Mouse (Mus musculus) heart, embryonic 10.5 days (tissue): ENCODE data around the gene Nos3. TPM values are rescaled to one million over a fixed set of nuclear protein-coding genes. Genes with fewer than 3 reads are reported as not detected.
A peak's percentile ranks its signal among the peaks of the same experiment; 100 is the strongest.

Experiments used
- DNase-seq: peaks from one replicate; pipeline ENCODE4 v3.0.0-alpha.2; 2017; ENCODE audit warnings: low spot score
- H3K27ac ChIP-seq: fragments of 300-500 bp; sonication (generic); 2 replicates; pipeline ENCODE4 v1.5.1; 2016; ENCODE audit warnings: mild to moderate bottlenecking
- H3K27me3 ChIP-seq: fragments of 300-500 bp; sonication (generic); 2 replicates; pipeline ENCODE4 v1.6.1; 2016; ENCODE audit warnings: mild to moderate bottlenecking; ENCODE audit not compliant: poor library complexity, insufficient read depth, severe bottlenecking
- H3K36me3 ChIP-seq: fragments of 300-500 bp; sonication (generic); 2 replicates; pipeline ENCODE4 v1.6.1; 2016; ENCODE audit warnings: mild to moderate bottlenecking, moderate library complexity
- H3K4me1 ChIP-seq: fragments of 300-500 bp; sonication (generic); 2 replicates; pipeline ENCODE4 v1.6.1; 2016; ENCODE audit warnings: mild to moderate bottlenecking
- H3K4me3 ChIP-seq: fragments of 300-500 bp; sonication (generic); 2 replicates; pipeline ENCODE4 v1.5.1; 2016; ENCODE audit warnings: mild to moderate bottlenecking, moderate library complexity
- H3K9me3 ChIP-seq: fragments of 300-500 bp; sonication (generic); 2 replicates; pipeline ENCODE4 v1.6.1; 2016; ENCODE audit warnings: mild to moderate bottlenecking, moderate library complexity
- WGBS: fragments of 180-500 bp; shearing (Covaris S2); methylation state at CpG from one replicate; pipeline ENCODE4 v1.1.7; 2016; 5-methylcytosine and 5-hydroxymethylcytosine counted together
- polyA plus RNA-seq: library from polyadenylated mRNA; unstranded; fragments of >200 nt; fragmentation: Nextera tagmentation; extraction: Ambion mirVana; gene quantifications from 2 replicates; pipeline ENCODE4 v1.2.1, GENCODE M21; 2016

Nos3 gene
- polyA plus RNA-seq, 1 experiment from 2014 or later: 23.2 TPM

DNA sequence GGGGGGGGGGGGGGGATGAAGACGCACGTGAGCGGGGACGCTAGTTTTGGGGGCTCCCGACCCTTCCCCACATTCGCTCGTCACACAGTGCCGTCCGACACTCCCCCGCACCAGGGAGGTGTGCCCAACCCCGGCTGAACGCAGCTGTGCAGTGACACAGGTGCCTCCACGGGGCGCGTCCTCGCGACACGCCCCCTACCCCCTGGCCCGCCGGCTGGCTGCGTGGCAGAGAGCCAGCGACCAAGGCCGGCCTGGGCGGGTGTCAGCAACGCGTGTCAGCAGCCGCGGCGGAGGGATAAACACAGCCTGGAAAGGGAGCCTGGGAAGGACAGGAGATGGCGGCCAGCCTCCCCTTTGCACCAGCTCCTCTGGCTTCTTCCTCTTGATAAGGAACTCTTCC, 16.1 kb upstream of the Nos3 start:
- 0% methylated on average over 30 of the region's 30 CpGs for WGBS
- peak overlapping the region; percentile 88 for H3K4me3 ChIP-seq
- H3K36me3 ChIP-seq: peaks cover 36% of the 10 kb centered on the region
- DNase-seq: no peak
- peaks cover 90% of the 10 kb centered on the region for H3K4me1 ChIP-seq
- H3K27me3 ChIP-seq: peaks cover 30% of the 10 kb centered on the region
- no peaks in the 10 kb centered on the region for H3K9me3 ChIP-seq
- H3K27ac ChIP-seq: peak overlapping the region; percentile 99

DNA sequence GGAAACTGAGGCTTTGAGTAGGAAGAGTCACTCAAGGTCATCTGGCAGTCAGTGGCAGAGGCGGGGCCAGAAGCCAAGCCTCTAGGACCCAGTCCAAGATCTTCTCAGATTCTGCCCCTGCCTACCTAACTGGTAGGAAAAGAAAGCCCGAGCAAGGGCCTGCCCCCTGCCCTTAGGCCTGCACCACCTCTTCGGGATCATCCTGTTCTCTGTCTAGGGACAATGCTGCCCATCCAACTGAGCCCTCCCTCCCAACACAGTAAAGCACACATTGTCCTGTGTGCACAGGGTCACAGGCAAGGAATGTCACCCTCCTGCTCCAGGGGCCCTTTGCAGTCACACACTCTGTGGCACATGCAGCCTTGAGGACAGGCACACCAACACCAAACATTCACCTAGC, 14.5 kb upstream of the Nos3 start:
- WGBS: 33% methylated on average over 3 of the region's 3 CpGs
- peaks cover 30% of the 10 kb centered on the region for H3K36me3 ChIP-seq
- no peaks in the 10 kb centered on the region for H3K9me3 ChIP-seq
- peaks cover 89% of the 10 kb centered on the region for H3K4me1 ChIP-seq
- no peak for DNase-seq
- peaks cover 35% of the 10 kb centered on the region for H3K27me3 ChIP-seq
- peak overlapping the region; percentile 88 for H3K4me3 ChIP-seq
- H3K27ac ChIP-seq: peak overlapping the region; percentile 99

DNA sequence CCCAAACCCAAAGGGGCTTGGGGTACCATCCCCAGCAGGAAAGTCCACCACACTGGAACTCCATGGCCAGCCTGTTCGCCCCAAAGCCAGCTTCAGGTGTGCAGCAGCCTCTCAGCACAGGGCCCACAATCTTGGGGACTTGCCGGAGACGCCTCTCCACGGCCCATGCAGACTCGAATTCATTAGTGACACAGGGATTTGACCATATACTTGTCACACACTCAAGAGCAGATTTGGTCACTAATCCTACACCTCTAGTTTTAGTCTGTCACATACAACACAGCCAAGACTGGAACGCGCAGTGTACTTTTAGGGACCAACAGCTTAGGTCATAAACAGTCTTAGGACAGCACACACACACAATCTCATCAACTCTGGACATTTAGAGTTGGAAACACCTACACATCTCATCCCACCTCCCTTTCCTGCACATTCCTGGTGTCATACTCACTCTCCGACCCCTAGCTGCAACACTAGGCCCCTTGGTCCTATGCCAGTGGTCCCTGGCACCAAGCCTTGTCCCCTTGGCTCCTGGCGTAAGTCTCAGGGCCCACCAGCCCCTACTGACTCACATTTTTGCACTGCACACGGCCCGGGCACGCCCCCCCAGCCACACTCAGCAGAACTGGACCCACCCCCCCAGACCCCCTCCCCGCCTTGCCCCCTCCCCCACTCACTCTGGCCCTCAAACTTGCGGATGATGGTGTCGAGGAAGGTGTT, 13.9 kb upstream of the Nos3 start:
- no peak for DNase-seq
- H3K4me1 ChIP-seq: peaks cover 83% of the 10 kb centered on the region
- H3K27ac ChIP-seq: peak overlapping the region; percentile 99
- peak overlapping the region; percentile 88 for H3K4me3 ChIP-seq
- WGBS: 23% methylated on average over 15 of the region's 15 CpGs
- peaks cover 24% of the 10 kb centered on the region for H3K36me3 ChIP-seq
- H3K9me3 ChIP-seq: no peaks in the 10 kb centered on the region
- peaks cover 35% of the 10 kb centered on the region for H3K27me3 ChIP-seq

DNA sequence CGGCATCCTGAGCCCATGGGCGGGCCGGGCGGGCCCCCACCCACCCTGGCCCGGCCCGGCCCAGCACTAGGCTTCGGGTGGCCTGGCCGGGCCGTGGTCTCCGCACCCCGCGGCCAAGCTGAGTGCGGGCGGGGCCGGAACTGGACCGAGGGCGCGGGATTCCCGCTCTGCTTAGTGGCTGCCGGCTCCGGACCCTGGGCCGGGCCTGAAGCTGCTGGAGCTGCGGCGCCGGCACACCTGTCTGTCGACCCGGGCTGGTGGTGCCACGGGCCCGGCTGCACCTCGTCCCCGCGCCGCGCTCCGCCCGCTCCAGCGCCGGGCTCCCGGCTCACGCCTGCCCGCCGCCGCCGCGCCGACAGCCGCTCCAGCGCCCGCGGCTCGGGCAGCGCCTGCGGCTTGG, 13.3 kb upstream of the Nos3 start, which contains the start of gene Kcnh2:
TSS of gene Kcnh2 (minus strand) at position 327 of the 400 bp plus-strand sequence.
- Histone ChIP-seq H3K4me1 (peaks cover 77% of the 10 kb centered on the region), H3K27me3 (peaks cover 35% of the 10 kb centered on the region), H3K9me3 (no peaks in the 10 kb centered on the region), H3K4me3 (peak within 1 kb of the TSS; percentile 88), H3K27ac (peak within 1 kb of the TSS; percentile 99), H3K36me3 (peaks cover 18% of the 10 kb centered on the region)
- WGBS: 1% methylated on average over 52 of the region's 53 CpGs
- DNase-seq: no peak

DNA sequence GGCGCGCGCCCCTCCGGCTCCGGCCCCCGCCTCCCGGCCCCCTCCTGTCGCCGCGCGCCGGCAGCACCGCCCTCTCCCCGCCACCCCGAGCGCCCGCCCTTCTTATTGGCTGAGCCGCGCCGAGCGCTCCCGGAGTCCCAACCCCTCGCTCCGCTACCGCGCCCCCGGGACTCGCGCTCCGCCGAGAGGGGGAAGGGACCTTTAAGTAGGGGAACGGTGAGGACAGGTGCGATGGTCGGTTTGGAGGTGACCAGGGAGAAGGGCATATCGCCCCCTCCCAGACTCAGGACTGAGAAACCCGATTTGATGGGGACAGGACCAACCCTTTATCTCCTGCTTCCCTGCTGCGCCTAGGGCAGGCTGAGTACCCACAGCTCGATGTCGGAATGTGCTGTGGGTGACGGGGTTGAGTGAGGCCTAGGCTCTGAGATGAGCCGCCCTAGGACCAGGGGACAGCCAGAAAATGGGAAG, 12.9 kb upstream of the Nos3 start:
- Histone ChIP-seq H3K27me3 (peaks cover 35% of the 10 kb centered on the region), H3K4me3 (peak overlapping the region; percentile 88), H3K4me1 (peaks cover 75% of the 10 kb centered on the region), H3K27ac (peak overlapping the region; percentile 99), H3K36me3 (peaks cover 13% of the 10 kb centered on the region), H3K9me3 (no peaks in the 10 kb centered on the region)
- 4% methylated on average over 31 of the region's 41 CpGs for WGBS
- DNase-seq: peak; percentile 94

DNA sequence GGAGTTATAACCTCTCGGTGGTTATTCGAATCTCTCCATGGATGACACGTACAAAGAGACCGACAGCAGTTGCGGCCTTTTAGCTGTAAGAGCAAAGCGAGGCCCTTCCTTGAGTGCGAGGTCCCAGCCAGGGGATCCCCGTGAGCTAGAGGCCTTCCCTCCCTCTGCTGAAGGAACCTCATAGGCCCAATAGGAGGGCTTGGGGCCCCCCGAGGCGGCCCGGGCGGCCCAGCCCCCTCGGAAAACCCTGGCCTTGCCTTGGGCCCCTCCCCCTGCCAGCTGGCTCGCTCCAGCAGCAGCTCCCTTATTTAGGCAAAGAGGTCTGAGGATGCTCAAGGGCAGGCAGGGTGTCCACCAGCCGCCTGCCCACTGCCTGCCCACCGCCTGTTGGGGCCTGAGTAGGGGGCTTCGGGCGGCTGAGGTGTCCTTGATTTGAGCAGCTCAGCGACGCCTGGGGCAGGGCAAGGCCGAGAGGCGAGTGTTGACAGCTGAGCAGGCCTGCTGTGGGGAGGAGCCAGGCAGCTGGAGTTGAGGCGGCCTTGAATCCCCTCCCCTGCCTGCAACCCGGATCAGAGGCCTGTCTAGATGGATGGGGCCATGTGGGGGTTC, 12.3 kb upstream of the Nos3 start:
- Histone ChIP-seq H3K4me3 (peak overlapping the region; percentile 88), H3K9me3 (no peaks in the 10 kb centered on the region), H3K36me3 (peaks cover 9% of the 10 kb centered on the region; the same call in 1 of the 2 replicates), H3K4me1 (peaks cover 73% of the 10 kb centered on the region), H3K27me3 (peaks cover 35% of the 10 kb centered on the region), H3K27ac (peak overlapping the region; percentile 99)
- WGBS: under 1% methylated on average over 24 of the region's 24 CpGs
- DNase-seq: peak; percentile 98

DNA sequence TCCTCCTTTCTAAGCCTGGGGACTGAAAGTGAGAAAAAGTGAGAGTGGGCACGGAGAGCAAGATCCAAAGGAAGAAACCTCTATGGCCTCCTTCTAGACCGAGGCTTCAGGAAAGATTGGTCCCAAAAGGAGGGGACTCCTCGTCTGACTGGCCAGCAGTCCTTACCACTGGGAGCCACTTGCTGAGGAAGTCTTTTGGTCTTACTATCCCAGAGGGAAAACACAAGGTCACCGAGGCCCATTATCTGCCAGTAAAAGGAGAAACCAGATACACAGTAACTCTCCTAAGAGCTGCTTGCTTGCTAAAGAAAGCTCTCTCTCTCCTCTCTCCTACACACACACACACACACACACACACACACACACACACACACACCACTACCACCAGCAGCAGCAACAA, 11.3 kb upstream of the Nos3 start:
- Histone ChIP-seq H3K27me3 (peaks cover 35% of the 10 kb centered on the region), H3K4me1 (peaks cover 63% of the 10 kb centered on the region), H3K27ac (peak overlapping the region; percentile 99), H3K36me3 (no peaks in the 10 kb centered on the region), H3K9me3 (no peaks in the 10 kb centered on the region), H3K4me3 (peak overlapping the region; percentile 88)
- DNase-seq: no peak
- WGBS: 15% methylated on average over 4 of the region's 4 CpGs

DNA sequence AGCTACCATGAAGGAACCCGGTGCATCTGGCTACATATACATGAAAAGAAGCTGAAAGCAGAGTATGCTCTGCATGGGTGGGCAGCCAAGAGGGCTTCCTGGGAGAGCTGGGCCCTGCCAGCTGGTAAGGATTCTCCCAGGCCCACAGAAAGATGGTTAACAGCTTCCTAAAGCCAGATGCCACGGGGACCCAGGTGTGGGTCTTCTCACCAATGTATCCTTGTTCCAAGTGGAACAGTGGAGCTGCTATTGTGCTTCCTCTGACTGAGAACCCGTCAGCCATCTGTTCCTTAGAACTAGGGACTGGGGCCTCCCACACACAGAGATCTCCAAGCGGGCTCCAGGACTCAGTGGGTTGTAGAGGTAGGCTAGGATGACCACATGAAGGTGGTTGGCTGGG, 7.8 kb upstream of the Nos3 start:
- no peak for DNase-seq
- no peaks in the 10 kb centered on the region for H3K36me3 ChIP-seq
- 53% methylated on average over 4 of the region's 4 CpGs for WGBS
- peaks cover 15% of the 10 kb centered on the region for H3K27me3 ChIP-seq
- H3K4me3 ChIP-seq: no peak overlapping the region
- no peaks in the 10 kb centered on the region for H3K9me3 ChIP-seq
- H3K4me1 ChIP-seq: peaks cover 39% of the 10 kb centered on the region
- no peak overlapping the region for H3K27ac ChIP-seq

DNA sequence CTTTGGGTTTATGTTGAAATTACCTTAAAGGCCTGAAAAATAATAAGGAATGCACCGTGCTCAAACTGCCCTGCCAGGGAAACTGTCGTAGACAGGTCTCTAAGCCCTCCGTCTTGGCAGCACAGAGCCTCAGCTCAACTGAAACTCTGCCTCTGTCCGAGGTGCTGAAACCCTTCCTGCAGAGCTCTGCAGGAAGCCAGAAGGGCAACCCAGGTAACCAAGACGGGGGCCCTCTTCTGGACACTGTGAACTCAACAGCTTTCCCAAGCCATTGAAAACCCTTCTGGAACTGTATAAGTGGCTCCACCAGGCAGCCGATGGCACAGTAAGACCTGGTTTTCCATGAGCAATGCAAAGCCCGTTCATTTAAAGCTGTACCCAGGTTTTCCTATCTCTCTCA, 7.1 kb upstream of the Nos3 start:
- Histone ChIP-seq H3K27ac (no peak overlapping the region), H3K4me1 (peaks cover 32% of the 10 kb centered on the region), H3K36me3 (no peaks in the 10 kb centered on the region), H3K27me3 (peaks cover 10% of the 10 kb centered on the region), H3K4me3 (no peak overlapping the region), H3K9me3 (no peaks in the 10 kb centered on the region)
- DNase-seq: peak; percentile 94
- WGBS: 11% methylated on average over 7 of the region's 7 CpGs

DNA sequence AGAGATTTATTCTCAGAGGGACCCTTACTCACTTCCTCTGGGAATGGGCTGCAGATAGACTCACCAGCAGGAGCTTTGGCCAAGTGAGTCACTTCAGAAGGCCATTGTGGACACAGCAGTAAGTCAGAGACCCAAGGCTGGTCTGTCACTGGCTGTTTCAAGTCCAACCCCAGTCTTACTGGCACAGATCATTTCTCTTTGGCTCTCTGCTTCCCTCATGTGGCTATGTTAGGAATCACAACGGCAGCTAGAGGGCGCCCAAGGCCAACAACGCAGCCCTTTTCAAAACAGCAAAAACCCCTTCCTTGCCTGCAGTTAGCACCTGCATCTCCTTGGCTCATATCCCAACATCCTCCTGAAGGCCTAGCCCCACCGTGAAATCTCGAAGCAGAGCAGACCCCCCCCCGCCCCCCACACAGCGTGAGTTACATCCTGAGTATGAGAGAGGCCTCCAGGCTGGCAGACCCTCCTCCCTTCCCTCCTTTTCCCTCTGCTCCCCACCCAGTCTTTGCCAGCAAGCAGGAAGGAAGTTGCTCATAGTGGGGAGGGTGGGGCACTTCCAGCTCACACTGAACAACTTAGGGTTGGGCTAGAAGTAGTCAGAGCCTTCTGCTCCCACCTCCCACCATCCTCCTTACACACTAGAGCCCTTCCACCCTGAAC, 3.7 kb upstream of the Nos3 start:
- H3K36me3 ChIP-seq: no peaks in the 10 kb centered on the region
- no peak overlapping the region for H3K4me3 ChIP-seq
- no peaks in the 10 kb centered on the region for H3K9me3 ChIP-seq
- peak overlapping the region; percentile 59 for H3K27ac ChIP-seq
- WGBS: 4% methylated on average over 7 of the region's 7 CpGs
- peak; percentile 92 for DNase-seq
- no peaks in the 10 kb centered on the region; the same call in 1 of the 2 replicates for H3K27me3 ChIP-seq
- H3K4me1 ChIP-seq: peaks cover 29% of the 10 kb centered on the region

DNA sequence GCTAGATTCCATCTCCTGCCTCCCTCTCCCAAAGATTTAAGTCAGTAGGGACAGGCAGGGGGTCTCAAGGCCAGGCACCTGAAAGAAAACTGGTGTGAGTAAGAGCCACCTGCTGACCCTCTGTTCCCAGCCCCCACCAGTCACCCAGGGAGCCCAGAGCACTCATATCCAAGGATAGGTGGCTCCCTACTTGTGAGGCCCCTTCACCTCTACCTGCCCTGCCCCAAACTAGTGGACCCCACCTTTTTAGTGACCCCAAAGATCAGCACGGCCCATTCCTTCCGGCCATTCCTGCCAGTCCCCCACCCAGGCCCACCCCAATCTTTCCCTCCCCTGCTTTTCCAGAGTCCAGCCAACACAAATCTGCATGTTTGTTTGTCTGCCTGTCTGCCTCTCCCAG, 1.1 kb upstream of the Nos3 start:
- peaks cover 49% of the 10 kb centered on the region for H3K4me1 ChIP-seq
- 59% methylated on average over 2 of the region's 2 CpGs for WGBS
- H3K9me3 ChIP-seq: no peaks in the 10 kb centered on the region
- H3K36me3 ChIP-seq: peaks cover 3% of the 10 kb centered on the region; the same call in 1 of the 2 replicates
- H3K27me3 ChIP-seq: no peaks in the 10 kb centered on the region; the same call in 1 of the 2 replicates
- H3K4me3 ChIP-seq: no peak overlapping the region
- DNase-seq: no peak
- no peak overlapping the region; the same call in 1 of the 2 replicates for H3K27ac ChIP-seq

DNA sequence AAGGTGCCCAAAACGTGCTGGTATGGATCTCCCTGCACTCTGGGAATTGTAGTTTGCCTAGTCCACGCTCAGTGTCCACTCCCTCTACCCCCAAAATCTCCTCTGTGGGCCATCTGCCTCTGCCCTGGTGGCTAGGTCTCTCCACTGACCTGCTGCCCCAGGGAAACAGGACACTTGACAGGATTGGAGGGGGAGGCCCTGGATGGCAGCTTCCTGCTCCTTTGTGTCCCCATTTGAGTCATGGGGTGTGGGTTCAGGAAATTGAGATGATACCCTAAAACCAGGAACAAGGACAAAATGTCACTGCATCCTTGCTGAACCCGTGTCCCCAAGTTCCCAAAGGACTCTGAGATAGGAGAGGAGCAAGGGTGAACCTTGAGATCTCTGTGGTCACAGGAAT, 549 bp upstream of the Nos3 start:
- H3K4me3 ChIP-seq: no peak overlapping the region
- H3K27me3 ChIP-seq: no peaks in the 10 kb centered on the region; the same call in 1 of the 2 replicates
- no peaks in the 10 kb centered on the region for H3K9me3 ChIP-seq
- H3K36me3 ChIP-seq: peaks cover 3% of the 10 kb centered on the region; the same call in 1 of the 2 replicates
- 59% methylated on average over 3 of the region's 3 CpGs for WGBS
- no peak for DNase-seq
- peak overlapping the region; percentile 81 for H3K27ac ChIP-seq
- peaks cover 49% of the 10 kb centered on the region for H3K4me1 ChIP-seq

DNA sequence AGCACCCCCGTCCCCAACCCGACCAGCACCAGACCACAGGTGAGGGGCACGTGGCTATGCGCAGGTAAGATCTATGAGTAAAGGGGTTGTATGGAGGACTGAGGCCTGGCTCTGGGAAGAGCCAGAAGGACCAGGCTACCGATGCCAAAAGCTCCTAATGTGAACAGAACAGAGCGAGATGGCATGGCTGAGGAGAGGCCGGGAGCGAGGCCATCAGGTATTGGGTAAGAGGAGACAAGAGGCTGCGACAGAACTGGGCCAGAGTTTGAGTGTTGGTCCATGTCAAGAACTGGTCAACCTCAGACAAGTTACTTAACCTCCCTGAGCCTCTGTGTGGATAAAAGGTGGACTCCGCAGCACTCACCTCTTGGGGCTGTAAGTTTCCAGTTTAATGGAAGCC, 353 bp downstream of the Nos3 start:
- WGBS: 71% methylated on average over 10 of the region's 10 CpGs
- Histone ChIP-seq H3K27ac (peak overlapping the region; percentile 81), H3K4me3 (peak overlapping the region; percentile 50), H3K9me3 (no peaks in the 10 kb centered on the region), H3K36me3 (peaks cover 6% of the 10 kb centered on the region), H3K27me3 (no peaks in the 10 kb centered on the region), H3K4me1 (peaks cover 52% of the 10 kb centered on the region)
- DNase-seq: no peak
